Mouse (Mus musculus) heart, postnatal 0 days (tissue): Measurements from ENCODE around the gene Ybx2.
A peak's percentile ranks its signal among the peaks of the same experiment; 100 is the strongest.

Experiments used
- CTCF ChIP-seq: IDR thresholded peaks from 2 replicates; pipeline ENCODE4 v1.5.1; 2016; ENCODE audit warnings: antibody characterized with exemption, control low read depth, low read depth
- EP300 ChIP-seq: IDR thresholded peaks from 2 replicates; pipeline ENCODE4 v1.6.1; 2016; ENCODE audit warnings: antibody characterized with exemption, low read depth

DNA sequence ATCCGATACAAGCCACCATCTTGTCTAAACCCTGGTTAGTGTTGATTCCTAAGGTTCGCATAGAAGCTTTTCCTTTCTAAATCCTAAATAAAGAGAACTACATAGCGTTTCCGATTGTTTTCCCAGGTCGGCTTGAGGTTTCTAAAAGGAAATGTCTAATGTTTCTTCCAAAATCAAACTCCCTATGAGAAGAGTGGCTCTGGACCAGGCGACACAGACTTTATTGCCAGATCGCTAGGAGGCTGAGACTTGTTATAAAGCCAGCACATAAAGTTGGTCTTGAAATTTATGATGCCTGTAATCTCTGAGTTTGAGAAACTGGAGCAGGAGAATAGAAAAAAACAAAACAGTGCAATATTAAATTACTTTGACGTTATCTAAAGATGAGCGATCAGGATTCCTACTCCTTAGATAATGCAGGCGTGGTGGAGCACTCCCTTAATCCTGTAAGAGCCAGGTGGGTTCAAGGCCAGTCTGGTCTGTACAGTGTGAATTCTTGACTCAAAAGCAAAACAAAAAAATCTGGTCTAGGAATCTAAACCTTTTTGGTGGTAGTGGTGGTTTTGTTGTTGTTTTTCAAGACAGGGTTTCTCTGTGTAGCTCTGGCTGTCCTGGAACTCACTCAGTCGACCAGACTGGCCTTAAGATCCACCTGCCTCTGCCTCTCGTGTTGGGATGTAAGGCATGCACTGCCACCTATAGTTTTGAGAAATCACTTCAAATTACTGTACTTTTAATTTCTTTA, 13.4 kb upstream of the Ybx2 start:
- peak; percentile 28; the same call in 1 of the 2 replicates for TF ChIP-seq EP300
- TF ChIP-seq CTCF: no peak
